Mouse (Mus musculus): ENCODE results near the gene Ptprq. TPM values are rescaled to one million over a fixed set of nuclear protein-coding genes. Genes with fewer than 3 reads are reported as not detected.
A peak's percentile ranks its signal among the peaks of the same experiment; 100 is the strongest.

The Ptprq gene
- total RNA-seq (2021) = under 1 TPM; 0.12 to 0.21 TPM

- no peak for DNase-seq (ENCODE audit: extremely low spot score in 1 of 2, low spot score in 1 of 2)
Observed at GRCm38 (mm10) chr10:107719806-107720205, at the start of gene Ptprq. TSS of gene Ptprq (minus strand) at chr10:107720051.

- DNase-seq (ENCODE audit: extremely low spot score in 1 of 2, low spot score in 1 of 2) = no peak
Observed at GRCm38 (mm10) chr10:107759624-107760023, 39.8 kb upstream of the Ptprq start.

GRCm38 (mm10) chr10:107753471-107753870 is 33.6 kb upstream of the Ptprq start:
- DNase-seq (ENCODE audit: extremely low spot score in 1 of 2, low spot score in 1 of 2) = no peak

GRCm38 (mm10) chr10:107752351-107753143 is 32.7 kb upstream of the Ptprq start:
- DNase-seq (ENCODE audit: extremely low spot score in 1 of 2, low spot score in 1 of 2) = peak; percentile 10 to 27

- DNase-seq (ENCODE audit: extremely low spot score in 1 of 2, low spot score in 1 of 2) = no peak
Observed at GRCm38 (mm10) chr10:107751944-107752343, 32.1 kb upstream of the Ptprq start.

- peak; percentile 12 to 31 for DNase-seq (ENCODE audit: extremely low spot score in 1 of 2, low spot score in 1 of 2)
Observed at GRCm38 (mm10) chr10:107747566-107747965, 27.7 kb upstream of the Ptprq start.

- no peak for DNase-seq (ENCODE audit: extremely low spot score in 1 of 2, low spot score in 1 of 2)
Observed at GRCm38 (mm10) chr10:107746717-107747116, 26.9 kb upstream of the Ptprq start.

GRCm38 (mm10) chr10:107739815-107740214 is 20.0 kb upstream of the Ptprq start:
- DNase-seq (ENCODE audit: extremely low spot score in 1 of 2, low spot score in 1 of 2) = no peak

GRCm38 (mm10) chr10:107737743-107738142 is 17.9 kb upstream of the Ptprq start:
- no peak for DNase-seq (ENCODE audit: extremely low spot score in 1 of 2, low spot score in 1 of 2)

DNA sequence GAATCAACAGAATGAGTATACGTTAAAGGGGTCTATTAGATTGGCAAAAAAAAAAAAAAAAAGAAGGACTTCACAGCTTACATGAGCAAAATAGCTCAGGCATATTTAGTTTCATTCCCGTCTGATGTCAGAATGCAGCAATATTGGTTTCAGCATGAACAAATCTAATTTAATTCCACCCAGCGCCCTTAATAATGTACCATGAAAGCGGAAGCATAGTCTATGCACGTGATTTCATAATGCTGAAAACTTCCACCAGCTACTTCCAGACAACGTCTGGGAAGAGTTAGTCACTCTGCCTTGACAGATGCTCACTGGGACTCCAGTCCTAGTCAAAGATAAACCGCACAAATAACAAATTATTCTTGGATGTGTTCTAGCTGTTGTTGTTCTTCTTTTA is 15.6 kb upstream of the Ptprq start:
- DNase-seq (ENCODE audit: extremely low spot score in 1 of 2, low spot score in 1 of 2) = no peak

- no peak for DNase-seq (ENCODE audit: extremely low spot score in 1 of 2, low spot score in 1 of 2)
Observed at GRCm38 (mm10) chr10:107734327-107734726, 14.5 kb upstream of the Ptprq start.

DNA sequence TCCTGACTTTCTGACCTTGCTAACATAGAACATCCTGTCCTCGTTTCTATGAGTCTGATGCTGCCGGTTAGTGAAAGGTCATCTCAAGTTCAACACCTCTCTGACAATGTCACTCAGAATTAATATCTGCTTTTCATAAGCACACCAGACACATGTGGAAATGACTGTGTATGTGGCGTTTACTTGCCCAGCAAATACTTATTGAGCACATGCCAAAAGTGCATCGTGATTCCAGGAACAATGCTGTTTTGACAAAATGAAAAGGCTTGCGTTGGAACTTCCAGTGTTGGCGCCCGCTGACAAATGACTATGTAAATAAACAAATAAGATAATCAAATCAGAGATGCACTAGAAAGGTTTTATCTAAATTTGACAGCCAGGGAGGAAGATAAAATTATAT is 5.8 kb upstream of the Ptprq start:
- DNase-seq (ENCODE audit: extremely low spot score in 1 of 2, low spot score in 1 of 2) = no peak

DNA sequence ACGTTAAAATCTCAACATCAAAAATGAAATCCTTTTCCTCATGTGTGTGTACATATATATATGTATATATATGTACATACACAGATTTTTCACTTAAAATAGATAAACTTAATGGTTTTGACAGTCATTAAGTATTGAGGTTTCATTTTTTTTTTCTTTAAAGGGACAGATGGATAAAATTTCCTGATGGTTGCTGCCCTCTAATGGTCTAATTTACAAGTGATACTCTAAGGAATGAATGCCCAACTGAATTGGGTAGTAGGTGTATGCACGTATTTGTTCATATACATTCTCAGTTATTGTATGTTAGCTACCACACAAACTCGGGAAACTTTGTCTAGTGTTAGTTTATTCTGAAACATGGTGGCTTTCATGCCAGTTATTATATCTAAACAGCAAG is 15.4 kb downstream of the Ptprq start:
- DNase-seq (ENCODE audit: extremely low spot score in 1 of 2, low spot score in 1 of 2) = no peak

- DNase-seq (ENCODE audit: extremely low spot score in 1 of 2, low spot score in 1 of 2) = no peak
Observed at GRCm38 (mm10) chr10:107700944-107701343, 18.9 kb downstream of the Ptprq start.

DNA sequence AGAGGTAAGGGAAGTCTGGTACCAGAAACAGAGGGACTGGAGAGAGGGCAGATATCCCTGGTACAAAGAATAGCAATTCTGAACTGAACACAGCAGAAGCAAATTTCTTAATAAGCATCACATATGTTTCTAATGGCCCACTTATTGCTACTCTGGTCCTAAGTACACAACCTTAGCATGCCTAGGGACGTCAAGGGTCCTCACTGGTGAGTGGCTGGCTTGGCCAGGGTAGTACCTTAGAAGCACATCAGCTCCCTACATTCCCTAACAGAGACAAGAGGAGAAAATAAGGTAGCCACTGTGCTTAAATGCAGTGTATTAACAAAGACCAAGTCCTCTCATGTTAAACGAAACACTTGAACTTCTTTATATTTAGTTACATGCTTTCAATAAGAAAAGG is 21.1 kb downstream of the Ptprq start:
- DNase-seq (ENCODE audit: extremely low spot score in 1 of 2, low spot score in 1 of 2) = no peak

GRCm38 (mm10) chr10:107697177-107697576 is 22.7 kb downstream of the Ptprq start:
- DNase-seq (ENCODE audit: extremely low spot score in 1 of 2, low spot score in 1 of 2) = no peak

DNA sequence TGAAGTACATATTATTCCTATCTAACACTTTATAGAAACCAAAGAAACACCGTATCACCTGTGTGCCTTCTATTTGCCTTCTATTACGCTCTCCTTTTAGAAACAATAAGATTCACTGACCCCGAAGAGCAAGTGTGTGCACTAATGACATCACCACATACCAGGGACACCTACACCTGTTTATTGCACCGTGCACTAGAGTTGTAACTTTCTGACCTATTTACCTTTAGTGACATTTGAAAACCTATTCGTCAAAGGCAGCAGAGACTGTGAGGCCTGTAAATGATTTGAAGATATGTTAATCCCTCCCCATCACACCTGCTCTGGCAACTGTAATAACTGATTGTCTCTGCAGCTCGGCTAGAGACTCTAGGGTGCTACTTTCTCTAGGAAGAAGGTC is 32.5 kb downstream of the Ptprq start:
- DNase-seq (ENCODE audit: extremely low spot score in 1 of 2, low spot score in 1 of 2) = no peak

DNA sequence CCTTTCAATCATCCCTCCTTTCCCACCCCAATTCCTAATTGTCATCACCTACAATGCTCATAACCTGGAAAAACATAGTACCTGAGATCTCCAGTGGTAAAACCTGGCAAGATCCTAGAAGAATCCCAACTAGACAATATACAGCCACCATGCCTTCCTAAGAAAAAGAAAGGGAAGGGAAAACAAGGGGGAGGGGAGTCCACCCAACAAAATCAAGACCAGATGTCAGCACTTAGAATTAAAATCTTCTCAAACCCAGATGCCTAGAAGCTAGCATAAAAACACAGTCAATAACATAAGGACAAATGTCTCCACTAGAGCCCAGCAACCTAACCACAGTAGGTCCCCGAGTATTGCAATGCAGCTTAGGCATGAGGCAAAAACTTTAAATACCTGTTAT is 43.9 kb downstream of the Ptprq start:
- no peak for DNase-seq (ENCODE audit: extremely low spot score in 1 of 2, low spot score in 1 of 2)

- DNase-seq (ENCODE audit: extremely low spot score in 1 of 2, low spot score in 1 of 2) = no peak
Observed at GRCm38 (mm10) chr10:107668374-107669094, 51.3 kb downstream of the Ptprq start.

GRCm38 (mm10) chr10:107662372-107663065 is 57.3 kb downstream of the Ptprq start:
- DNase-seq (ENCODE audit: extremely low spot score in 1 of 2, low spot score in 1 of 2) = peak in 1 of 2 experiments; percentile 40

DNA sequence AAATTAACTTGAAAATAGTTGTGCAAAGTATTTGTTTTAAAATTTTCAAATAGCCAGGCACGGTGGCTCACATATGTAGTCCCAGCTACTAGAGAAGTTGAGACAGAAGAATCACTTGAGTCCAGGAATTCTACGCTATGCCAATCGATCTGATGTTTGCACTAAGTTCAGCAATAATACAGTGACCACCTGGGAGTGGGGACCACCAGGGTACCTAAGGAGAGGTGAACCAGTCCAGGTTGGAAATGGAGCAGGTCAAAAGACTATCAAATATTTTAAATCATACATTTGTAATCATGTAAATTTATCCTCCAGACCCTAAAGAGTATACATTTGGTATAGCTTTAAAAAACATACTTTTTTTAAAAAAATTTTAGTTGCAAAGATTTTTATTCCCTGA is 57.9 kb downstream of the Ptprq start:
- no peak for DNase-seq (ENCODE audit: extremely low spot score in 1 of 2, low spot score in 1 of 2)
